In the genomic region with DNA sequence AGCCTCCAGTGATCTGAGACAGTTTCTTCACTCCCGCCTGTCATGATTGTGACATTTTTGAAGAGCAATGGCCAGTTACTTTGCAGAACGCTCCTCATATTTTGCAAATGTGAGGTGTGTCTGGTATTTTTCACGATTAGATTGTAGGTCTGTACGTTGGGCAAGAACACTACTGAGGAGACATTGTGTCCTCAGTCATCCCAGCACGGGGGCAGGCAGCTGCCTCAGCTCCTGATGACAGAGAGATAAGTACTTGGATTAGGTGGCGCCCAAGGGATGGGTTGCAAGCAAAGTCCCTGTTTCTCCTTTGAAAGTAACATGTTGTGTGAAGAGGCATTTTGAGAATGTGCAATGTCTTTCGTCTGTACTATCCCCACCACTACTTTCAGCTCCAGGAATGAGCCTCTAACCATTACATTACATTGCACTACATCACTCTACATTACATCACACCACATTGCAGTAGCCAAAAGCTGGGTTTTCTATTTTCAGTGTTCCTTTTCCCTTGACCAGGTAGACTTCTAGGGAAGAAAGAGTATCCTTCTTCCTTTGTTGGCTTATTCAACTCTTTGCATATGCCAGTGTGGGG, we compare ENCODE assay signal across 1 mouse cellular context.
TF ChIP-seq lines count a peak whose summit lies in the region.

No protein-coding gene starts in this region.

TF ChIP-seq in MEL, 35 proteins besides CTCF, POLR2A, EP300 and RAD21 (continued from another document):
- TF ChIP-seq ZNF384 (IDR thresholded peaks at IDR 0.05; ENCODE audit: low read depth, low read length): no peak
TF ChIP-seq in MEL: peak in this region for 1.
